Mouse (Mus musculus): Measurements from ENCODE around the gene Map3k19. TPM values are rescaled to one million over a fixed set of nuclear protein-coding genes. Genes with fewer than 3 reads are reported as not detected.

Gene Map3k19
- polyA plus RNA-seq, 1 experiment: 0.08 TPM

DNA sequence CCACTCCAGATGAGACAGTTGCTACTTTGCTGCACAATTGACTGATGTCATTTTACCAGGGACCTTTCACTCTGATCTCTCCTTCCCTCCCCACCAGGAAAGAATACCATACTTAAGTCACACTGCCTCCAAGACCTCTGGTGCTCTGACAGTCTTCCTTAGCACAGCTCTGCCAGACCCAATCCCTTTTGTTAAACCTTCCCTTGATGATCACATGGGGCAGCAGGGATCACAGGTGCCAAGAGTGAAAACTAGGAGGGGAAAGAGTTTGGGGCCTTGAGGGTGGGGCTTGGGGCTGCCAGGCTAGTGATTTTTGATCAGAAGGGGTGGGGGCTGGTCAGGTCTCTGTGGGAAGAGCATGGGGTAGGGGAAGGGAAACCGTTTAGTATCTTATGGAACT is 58.1 kb downstream of the Map3k19 start:
- DNase-seq (ENCODE audit: low spot score): no peak

DNA sequence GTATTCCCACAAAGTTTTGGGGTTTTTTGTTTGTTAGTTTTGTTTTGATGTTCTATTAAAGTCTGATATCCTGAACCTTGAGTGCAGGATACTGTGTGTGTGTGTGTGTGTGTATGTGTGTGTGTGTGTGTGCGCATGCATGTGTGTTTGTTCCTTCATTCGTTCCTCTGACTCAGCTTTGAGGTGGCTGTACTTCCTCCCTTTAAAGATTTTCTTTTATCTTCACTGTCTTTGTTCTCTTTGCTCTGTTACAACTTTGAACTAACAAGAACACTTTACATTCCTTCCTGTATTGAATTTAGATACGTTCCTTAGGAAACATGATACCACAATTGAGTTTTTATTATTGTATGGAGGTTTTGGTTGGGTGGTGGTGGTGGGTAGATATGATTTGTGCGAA is 58.5 kb downstream of the Map3k19 start:
- no peak for DNase-seq (ENCODE audit: low spot score)

DNA sequence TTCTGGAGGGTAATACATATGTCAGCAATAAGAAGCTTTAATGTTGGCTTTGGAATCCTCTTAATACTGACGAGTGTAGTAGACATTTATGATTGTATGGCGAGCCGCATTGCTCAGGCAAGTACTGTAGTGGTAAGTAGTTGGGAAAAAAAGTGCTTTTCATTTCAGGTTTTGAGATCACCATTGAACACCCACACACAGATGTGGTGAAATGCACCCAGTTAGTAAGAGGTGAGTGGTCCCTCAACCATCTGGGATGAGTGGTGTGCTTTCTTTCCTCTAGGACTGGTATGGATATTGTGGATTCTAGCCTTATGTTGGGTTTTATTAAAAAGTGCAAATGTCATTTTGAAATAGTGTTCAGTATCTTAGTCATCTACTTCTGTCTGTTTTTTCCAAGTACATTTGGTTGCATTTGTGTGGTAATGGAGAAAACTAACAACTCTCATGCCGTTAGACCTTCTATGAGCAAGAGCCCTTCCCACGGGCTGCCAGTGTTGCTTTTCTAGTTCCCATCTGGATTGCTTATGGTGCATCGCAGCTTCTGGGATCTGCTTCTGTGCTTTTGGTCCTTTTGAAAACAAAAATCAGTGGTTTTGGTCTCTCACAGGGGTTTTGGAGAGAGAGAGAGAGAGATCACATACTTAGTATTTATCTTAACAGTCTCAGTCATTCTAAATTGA is 59.6 kb downstream of the Map3k19 start:
- no peak for DNase-seq (ENCODE audit: low spot score)

DNA sequence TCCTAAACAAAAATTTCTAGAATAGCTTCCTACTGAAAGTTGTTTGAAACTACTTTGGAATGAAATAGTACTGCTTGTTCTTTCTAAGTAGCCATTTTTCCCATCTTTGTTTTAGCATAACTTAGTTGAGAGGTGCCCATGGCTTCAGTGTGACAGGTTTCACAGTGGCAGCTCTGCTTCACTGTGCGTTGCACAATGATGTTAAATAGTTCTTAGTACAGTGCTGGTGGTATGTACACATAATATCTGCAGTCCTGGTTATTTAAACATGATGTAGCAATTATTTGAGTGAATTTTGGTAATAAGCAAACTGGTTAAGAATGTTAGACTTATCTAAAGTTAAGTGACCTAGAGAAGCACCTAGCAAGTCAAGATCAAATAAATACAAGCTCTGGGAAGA is 61.4 kb downstream of the Map3k19 start:
- DNase-seq (ENCODE audit: low spot score): no peak

DNA sequence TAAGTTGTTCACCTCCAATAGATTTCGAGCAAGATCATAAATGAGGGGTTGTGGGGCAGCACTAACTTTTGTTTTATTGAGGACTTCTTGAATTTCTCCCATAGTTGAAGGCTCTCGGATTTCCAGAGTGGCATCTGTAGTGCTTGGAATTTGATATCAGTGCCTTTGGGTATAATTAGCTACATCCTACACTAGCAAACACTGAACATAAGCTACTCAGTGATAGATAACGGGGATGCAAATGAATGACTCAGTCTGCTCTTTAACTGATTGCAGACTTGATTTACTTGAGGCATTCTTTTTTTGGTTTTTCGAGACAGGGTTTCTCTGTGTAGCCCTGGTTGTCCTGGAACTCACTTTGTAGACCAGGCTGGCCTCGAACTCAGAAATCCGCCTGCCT is 65.9 kb downstream of the Map3k19 start:
- no peak for DNase-seq (ENCODE audit: low spot score)

DNA sequence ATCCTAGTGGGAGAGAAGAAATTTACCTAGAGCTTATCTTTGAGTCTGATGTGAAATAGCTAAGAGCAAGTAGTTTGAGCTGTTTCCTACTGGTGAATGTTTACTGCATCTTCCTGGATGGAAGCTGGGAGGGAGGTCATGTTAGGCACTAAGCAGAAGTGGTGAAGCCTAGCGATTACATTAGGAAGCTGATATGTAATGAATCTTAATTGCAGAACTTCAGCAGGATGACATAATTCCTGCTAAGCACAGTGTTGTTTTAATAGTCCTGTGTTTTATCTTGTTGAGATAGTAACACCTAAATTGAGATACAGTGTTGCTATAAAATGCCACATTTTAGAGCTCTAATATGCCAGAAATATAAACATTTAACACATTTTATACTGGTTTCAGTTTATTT is 68.9 kb downstream of the Map3k19 start:
- no peak for DNase-seq (ENCODE audit: low spot score)

DNA sequence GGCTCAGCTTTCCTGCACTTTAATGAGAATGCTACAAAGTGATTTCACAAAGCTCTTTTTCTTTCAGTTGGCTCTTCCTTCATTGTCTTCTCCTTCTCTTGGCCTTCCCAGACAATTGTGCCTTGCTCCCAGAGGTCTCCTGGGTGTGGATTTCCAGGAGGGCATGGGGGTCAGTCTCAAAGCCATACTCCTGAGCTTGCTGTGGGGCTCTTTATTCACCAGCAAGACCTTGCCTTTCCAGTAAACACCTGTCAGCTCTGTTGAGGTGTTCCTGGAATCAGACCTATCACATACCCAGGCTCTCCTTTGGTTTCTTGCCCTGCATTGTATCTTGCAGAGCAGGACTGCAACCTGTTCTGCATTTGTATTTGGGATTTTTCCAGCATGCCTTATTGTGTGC is 71.0 kb downstream of the Map3k19 start:
- no peak for DNase-seq (ENCODE audit: low spot score)

DNA sequence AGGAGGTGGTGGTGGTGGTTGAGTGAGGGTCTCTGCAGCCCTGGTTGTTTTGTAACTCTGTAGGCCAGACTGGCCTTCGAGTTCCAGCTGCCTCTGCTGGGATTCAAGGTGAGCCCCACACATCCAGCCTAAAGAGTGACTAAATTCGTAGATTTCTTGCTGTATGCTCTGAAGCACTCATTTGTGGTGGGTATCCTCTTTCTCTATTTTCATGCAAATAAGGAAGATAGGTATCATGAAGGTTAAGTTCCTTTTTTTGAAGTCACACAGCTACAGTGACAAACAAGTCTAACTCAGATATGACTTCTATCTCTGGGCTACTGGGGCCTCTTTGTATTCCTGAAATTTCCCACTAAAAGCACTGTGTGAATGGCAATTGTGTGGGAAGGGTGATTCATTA is 74.0 kb downstream of the Map3k19 start:
- DNase-seq (ENCODE audit: low spot score): no peak

DNA sequence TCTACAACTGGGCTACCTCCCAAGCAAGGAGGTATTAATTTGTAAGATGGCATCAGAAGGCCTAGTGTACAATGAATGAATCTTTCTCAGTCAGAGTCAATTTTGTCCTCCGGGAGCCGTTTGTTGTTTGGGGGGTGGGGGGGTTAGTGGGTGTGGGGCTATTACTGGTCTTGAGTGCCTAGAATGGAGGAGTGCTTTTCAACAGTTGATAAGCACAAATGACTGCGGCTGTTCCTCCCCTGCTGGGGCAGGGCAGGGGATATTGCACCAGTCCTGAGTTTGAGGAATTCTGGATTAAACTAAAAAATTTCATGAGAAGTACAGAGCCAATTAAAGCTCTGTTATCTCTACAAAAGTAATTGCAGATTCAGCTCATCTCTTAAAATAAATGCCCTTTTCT is 74.7 kb downstream of the Map3k19 start:
- DNase-seq (ENCODE audit: low spot score): no peak

DNA sequence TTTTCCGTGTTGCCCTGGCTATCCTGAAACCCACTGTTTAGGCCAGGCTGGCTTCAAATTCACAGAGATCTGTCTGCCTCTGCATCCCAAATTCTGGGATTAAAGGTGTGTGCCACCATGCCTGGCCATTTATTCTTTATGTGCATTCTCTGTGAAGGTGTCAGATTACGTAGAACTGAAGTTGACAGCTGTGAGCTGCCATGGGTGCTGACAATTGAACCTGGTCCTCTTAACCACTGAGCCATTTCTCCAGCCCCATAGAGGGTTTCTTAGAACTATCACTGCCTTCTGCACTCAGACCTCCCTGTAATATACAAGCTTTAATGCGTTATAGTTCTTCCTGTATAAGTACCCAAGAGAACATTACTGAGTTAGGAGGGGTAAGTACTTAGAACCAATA is 76.2 kb downstream of the Map3k19 start:
- DNase-seq (ENCODE audit: low spot score): no peak

DNA sequence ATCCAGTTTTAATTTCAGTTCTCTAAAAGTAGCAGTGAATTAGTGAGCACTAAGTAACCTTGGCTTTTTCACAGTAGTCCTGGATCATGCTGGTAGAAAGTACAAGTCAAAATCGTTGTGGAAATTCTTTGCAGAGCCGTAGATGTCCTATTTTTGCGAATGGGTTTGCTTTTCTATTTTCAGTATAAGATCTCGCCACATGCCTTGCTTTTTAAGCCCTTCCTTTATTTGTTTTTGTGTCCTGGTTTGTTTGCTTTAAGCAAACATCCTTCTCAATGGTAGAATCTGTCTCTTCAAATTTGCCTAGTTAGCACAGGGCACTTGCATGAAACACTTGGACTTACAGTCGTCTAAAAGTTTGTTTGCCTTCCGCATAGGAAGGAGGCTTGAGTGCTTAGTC is 78.6 kb downstream of the Map3k19 start:
- no peak for DNase-seq (ENCODE audit: low spot score)

DNA sequence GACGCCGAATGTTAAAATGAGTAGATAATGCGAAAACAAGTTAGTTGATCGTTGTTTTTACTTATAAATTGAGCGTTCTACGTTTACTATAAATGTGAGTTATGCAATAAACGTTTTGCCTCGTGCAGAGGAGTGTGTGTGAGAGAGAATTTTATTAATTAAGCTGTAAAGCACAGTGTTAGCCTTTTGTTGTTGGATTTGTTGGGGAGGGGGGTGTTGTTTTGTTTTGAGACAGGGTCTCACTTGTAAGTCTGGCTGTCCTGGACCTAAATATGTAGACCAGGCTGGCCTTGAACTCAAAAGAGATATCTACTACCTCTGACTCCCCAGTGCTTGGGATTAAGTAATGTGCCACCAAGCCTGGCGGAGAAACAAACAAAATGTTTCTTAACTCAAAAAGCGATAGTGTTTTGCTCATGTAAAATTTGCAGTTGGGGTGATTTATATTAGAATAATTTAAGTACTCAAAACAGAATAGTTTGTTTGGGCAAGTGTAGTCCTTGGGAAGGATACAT is 79.6 kb downstream of the Map3k19 start:
- DNase-seq (ENCODE audit: low spot score): no peak

DNA sequence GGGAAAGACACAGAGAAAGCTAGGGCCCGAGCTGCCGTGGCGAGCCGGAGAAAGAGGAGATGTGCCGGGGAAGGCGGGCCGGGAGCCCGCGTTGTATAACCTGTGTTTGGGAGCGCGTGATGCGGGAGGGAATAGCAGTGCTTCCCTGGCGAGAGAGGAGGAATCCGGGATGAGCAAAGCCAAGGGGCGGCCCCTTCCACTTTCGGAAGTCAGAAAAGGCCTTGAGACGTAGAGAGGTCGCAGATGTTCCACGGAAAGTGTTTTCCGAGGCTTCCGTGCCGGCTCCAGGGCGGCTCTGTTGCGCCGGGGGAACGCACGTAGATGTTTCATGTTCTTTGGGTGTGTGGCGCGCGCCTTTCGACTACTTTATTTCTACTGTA is 80.3 kb downstream of the Map3k19 start:
- no peak for DNase-seq (ENCODE audit: low spot score)

DNA sequence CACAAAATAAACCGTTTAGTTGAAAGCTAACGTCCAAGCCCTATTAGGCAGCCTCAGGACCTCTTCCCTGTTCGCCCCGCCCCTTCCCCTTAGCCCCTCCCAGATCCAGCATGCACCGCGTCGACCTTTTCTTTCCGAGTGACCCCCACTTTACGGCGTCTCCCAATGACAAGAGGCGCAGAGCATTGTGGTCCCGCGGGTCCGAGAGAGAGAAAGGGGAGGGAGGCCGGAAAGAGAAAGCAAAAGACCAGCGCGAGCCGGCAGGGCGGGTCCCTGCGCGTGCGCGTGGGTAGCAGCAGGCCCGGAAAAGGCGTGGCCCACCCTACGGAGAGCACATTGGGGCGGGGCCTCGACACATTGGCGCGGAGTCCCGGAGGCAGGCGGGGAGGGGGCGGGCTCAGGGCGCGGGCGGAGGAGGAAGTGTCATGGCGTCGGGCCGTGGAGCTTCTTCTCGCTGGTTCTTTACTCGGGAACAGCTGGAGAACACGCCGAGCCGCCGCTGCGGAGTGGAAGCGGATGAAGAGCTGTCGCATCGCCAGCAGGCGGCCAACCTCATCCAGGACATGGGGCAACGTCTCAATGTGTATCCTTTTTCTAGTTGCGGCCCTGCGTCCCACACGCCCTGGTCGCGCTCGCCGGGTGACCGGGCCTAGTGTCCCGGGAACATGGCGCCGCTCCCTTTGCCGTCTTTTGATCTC is 80.9 kb downstream of the Map3k19 start, which contains the start of gene Ccnt2:
Gene Ccnt2, plus strand, starts transcription at position 362 of the 698 bp plus-strand sequence.
- DNase-seq (ENCODE audit: low spot score): peak; percentile 96

DNA sequence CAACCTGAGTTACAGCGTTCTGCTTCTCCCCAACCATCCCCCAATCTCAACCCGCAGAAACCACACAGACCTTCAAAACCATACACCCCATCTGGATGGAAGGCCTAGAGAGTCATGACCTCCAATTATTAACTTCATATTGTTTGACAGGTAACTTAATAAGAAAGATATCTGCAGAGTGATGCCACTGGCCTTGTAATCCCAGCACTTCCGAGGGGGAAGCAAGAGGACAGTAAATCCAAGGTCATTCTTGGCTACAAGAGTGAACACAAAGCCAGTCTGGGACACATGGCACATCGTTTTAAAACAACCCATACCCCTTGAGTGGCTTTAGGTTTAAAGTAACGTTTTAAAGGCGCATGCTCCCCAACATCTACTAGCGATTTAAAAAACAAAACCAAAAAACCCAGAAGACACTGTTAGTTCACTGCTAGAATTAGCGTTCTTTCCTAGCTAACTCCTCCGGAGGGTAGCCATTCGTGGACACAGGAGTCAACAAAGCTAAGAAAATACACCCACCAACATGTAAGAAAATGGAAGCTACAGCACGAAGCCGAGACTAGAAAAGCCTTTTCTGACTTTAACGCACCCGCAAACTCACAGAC is 81.5 kb downstream of the Map3k19 start:
- DNase-seq (ENCODE audit: low spot score): no peak

DNA sequence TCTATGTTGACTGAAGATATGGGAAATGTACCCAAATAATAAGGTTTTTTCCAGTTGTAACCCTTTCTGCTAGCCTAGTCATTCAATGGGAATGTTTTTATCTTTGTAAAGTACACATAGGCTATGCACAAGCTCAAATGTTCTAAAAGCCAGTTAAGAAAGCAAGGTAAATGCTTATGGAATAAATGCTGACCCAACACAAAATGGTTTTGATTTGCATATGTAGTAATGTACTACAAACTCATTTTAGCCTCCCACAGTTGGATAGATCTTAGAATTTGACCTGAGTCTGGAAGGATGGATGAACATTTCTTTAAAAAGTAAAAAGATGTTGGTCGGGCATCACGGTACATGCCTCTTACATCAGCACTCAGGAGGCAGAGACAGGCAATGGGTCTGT is 88.1 kb downstream of the Map3k19 start:
- DNase-seq (ENCODE audit: low spot score): no peak

DNA sequence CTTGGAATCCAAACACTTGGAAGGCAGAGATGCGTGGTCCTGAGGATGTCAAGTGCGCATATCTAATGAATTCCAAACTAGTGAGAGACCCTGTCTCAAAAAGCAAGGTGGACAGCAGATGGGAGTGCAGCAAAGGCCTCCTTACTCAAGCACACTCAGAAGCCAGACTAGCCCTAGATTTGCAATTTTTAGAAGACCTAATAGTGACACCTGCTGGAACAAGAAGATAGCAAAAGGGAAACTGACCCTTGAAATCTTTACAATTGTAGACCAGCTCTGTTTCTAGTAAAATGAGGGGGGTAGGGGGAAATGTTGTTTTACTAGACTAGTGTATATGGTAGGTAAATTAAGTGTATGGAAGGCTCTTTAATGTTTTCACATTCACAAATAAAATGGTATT is 89.4 kb downstream of the Map3k19 start:
- no peak for DNase-seq (ENCODE audit: low spot score)

Other genes starting within 250 kb of the Map3k19 start
- 0.18 and 0.21 TPM in 2 replicates for gene Tmem163, start 175.5 kb downstream of the Map3k19 start, polyA plus RNA-seq (2012; rRNA removed)
- gene Acmsd, start 125.6 kb downstream of the Map3k19 start, polyA plus RNA-seq (2012; rRNA removed): not detected in 2 replicates
- 39.7 and 39.8 TPM in 2 replicates for gene Ccnt2, start 80.9 kb downstream of the Map3k19 start, polyA plus RNA-seq (2012; rRNA removed)
- 16.8 and 21.3 TPM in 2 replicates for gene Rab3gap1, start 13.7 kb upstream of the Map3k19 start, polyA plus RNA-seq (2012; rRNA removed)
- gene Zranb3, start 248.0 kb upstream of the Map3k19 start, polyA plus RNA-seq (2012; rRNA removed): 3.4 and 3.8 TPM in 2 replicates
- 24.0 and 32.6 TPM in 2 replicates for gene R3hdm1, start 248.3 kb upstream of the Map3k19 start, polyA plus RNA-seq (2012; rRNA removed)

All from urinary bladder, adult 2 months (tissue).